Mouse (Mus musculus): Measurements from ENCODE around the gene Ak9. TPM values are rescaled to one million over a fixed set of nuclear protein-coding genes. Genes with fewer than 3 reads are reported as not detected.
"Not testable (repeated sequence)": the region's sequence is repeated elsewhere in the genome, so short reads cannot be mapped to it uniquely, and the experiment has no call there.

Gene Ak9
- polyA plus RNA-seq, 1 experiment from 2014 or later, result 0.17 TPM

DNA sequence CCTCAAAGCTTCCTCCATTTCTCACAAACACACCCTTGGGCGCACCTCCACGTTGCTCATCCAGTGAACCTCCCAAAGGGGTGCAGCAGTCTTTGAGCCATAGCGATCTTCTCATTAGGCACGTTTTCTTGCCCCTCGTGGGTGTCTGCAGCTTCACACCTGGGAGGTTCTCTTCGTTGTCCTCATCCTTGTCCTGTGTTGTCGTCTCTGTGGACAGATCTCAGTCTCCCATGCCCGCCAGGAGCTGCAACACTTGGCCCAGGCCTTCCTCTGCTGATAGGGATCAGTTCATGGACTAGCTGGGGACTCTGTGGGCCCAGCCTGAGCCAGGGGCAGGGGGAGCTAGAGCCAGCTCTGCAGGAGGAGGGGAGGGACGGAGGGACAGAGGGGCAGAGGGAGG is 61.3 kb downstream of the Ak9 start:
- ATAC-seq, result no peak
- no peak overlapping the region for H3K9ac ChIP-seq (replicated peaks)
- no peak overlapping the region for H3K27ac ChIP-seq
- no peaks in the 10 kb centered on the region for H3K36me3 ChIP-seq
- WGBS, result 89% methylated on average over 9 of the region's 9 CpGs
- no peak overlapping the region for H3K4me3 ChIP-seq (replicated peaks)
- no peaks in the 10 kb centered on the region for H3K27me3 ChIP-seq
- H3K9me3 ChIP-seq, result no peaks in the 10 kb centered on the region
- no peaks in the 10 kb centered on the region for H3K4me1 ChIP-seq (replicated peaks)
- H3K4me2 ChIP-seq (replicated peaks), result no peak overlapping the region

DNA sequence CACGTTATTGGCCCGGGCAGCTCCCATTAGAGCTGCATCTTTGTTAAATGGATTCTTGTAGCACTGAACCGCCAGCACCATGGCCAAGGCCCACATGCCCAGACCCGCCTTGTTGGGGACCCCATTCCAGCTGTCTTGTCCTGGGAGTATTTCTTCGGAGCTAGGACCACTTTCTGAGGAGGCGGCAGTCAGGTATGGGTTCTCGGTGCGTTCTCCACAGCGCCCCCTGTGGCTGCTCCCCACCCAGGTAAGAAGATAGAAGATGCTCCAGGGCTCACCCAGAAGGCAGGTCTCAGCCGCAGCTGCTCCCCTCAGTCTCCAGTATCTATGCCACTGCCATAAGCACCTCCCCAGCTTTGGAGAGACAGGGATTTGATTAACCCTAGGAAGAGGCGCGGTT is 76.7 kb downstream of the Ak9 start:
- Histone ChIP-seq H3K9me3 (no peaks in the 10 kb centered on the region), H3K4me2 (replicated peaks) (no peak overlapping the region), H3K27ac (no peak overlapping the region), H3K4me3 (replicated peaks) (no peak overlapping the region), H3K27me3 (no peaks in the 10 kb centered on the region), H3K9ac (replicated peaks) (no peak overlapping the region), H3K36me3 (no peaks in the 10 kb centered on the region), H3K4me1 (replicated peaks) (no peaks in the 10 kb centered on the region)
- no peak for ATAC-seq
- 77% methylated on average over 12 of the region's 12 CpGs for WGBS

DNA sequence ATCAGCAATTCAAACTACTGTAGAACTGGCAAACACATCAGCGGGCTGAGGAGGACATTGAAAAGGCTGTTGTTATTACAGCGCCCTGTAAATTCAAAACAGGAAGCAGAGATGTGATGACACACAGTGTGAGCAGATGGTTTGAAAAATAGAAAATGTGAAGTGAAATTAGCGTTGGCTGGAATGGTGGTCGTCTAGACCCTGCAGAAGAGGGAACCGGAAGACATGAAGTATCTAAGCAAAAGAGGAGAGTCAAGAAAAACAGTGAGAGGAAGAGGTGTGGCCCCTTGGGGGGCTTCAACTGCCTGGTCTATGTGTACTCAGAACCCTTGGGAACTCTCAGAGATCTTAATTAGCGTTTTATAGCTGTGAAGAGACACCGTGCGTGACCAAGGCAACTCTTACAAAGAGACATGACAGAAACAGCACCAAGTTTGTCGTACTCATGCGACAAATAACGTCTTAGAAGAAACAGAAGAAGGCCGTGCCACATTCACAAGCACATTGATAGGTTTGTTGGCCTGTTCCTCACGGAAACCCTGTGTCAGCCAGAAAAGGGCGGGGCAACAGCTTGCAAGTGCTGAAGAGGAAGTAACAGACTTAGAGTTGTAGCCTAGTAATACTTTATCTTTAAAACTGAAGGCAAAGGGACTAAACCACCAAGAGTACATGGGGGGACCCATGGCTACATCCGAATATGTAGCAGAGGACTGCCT is 81.9 kb downstream of the Ak9 start:
- no peak for ATAC-seq
- Histone ChIP-seq H3K4me3 (replicated peaks) (no peak overlapping the region), H3K27me3 (no peaks in the 10 kb centered on the region), H3K9ac (replicated peaks) (no peak overlapping the region), H3K27ac (no peak overlapping the region), H3K4me1 (replicated peaks) (no peaks in the 10 kb centered on the region), H3K36me3 (no peaks in the 10 kb centered on the region), H3K9me3 (no peaks in the 10 kb centered on the region), H3K4me2 (replicated peaks) (no peak overlapping the region)
- 84% methylated on average over 15 of the region's 15 CpGs for WGBS

DNA sequence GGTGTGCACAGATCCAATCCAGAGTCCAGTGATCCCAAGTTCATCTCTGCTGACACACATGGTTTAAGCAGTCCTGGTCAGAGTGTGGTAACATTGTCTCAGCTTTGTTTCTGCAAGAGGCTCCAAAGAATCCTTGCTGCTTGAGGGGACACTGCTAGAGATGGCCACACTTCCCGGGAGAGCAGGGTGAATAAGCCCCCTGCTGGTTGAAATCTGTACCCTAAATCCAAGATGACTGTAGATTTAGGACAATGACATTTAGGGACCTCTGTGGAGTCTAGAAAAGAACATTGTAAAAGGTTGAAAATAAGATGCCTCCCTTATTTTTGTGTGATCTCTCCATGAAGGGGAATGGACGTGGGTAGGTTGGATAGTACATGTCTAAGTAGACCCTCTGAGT is 89.8 kb downstream of the Ak9 start:
- Histone ChIP-seq H3K36me3 (no peaks in the 10 kb centered on the region), H3K4me1 (replicated peaks) (no peaks in the 10 kb centered on the region), H3K4me2 (replicated peaks) (no peak overlapping the region), H3K9ac (replicated peaks) (no peak overlapping the region), H3K27me3 (no peaks in the 10 kb centered on the region), H3K9me3 (no peaks in the 10 kb centered on the region), H3K27ac (no peak overlapping the region), H3K4me3 (replicated peaks) (no peak overlapping the region)
- ATAC-seq, result no peak
- WGBS, result 56% methylated on average over 2 of the region's 2 CpGs

DNA sequence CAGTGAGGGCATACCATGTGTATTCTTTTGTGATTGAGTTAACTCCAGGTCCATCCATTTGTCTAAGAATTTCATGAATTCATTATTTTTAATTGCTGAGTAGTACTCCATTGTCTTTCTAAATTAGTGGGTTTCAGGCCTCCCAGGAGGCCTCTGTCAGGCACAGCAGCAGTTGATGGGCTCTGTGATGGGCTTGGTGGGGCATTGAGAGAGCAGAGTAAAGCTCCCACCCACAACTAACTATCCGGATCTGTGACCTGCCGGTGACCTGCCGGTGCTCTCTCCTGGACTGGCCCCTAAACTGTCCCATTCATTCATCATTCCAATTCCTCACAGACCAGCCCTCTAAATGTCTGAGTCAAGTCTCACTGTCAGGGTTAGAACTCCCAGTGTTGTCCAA is 97.3 kb downstream of the Ak9 start:
- WGBS, result 92% methylated on average over 3 of the region's 3 CpGs
- no peaks in the 10 kb centered on the region for H3K9me3 ChIP-seq
- no peak for ATAC-seq
- H3K27me3 ChIP-seq, result no peaks in the 10 kb centered on the region
- H3K9ac ChIP-seq (replicated peaks), result no peak overlapping the region
- H3K4me3 ChIP-seq (replicated peaks), result no peak overlapping the region
- no peaks in the 10 kb centered on the region for H3K36me3 ChIP-seq
- H3K4me1 ChIP-seq (replicated peaks), result no peaks in the 10 kb centered on the region
- H3K4me2 ChIP-seq (replicated peaks), result no peak overlapping the region
- H3K27ac ChIP-seq, result no peak overlapping the region

DNA sequence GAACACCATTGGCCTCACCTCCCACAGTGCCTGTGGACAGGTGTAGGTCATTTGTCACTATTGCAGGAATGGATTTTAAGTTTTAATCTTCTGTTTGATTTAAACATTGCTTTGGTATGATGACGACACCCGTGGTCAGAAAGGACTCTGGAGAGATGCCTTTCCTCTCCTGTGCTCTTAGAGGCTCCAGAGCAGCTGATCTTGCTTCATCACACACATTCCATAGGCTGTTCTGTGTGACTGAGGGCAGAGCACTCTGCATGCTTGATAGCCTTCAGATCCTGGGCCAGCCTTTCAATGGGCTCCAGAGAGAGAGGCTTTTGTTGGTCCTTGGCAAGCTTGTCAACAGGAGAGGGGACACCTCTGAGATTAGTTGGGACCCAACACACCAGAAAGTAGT is 99.6 kb downstream of the Ak9 start:
- no peak for ATAC-seq
- H3K9ac ChIP-seq (replicated peaks), result no peak overlapping the region

DNA sequence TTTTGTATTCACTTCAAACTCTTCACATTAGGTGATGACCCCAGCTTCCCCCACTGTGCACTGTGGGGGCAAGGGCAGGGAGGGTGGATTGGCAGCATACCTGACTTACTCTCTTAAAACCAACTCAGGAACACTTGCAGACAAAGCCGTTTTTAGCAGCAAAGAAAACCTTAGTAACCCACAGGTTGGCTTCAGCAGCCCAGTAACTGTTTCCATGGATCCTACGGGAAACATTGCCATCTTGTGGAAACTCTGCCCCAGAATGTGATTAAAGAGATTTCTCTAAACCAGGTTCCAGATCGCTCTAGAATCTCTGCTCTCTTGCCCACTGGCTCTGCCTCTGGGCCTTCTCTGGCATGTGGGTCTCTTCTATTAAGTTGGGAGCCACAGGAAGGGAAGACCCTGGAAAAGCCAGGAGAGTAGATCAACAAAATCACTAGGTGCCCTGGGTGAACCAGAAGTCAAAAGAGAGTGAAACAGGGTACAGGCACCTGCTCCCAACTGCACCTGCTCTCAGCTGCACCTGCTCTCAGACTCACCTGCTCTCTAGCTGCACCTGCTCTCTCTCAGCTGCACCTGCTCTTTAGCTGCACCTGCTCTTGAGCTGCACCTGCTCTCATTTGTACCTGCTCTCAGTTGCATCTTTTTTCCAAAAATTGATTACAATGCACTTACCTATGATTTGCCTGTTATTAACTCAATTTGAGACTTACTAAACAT is 100.3 kb downstream of the Ak9 start:
- no peaks in the 10 kb centered on the region for H3K9me3 ChIP-seq
- no peaks in the 10 kb centered on the region for H3K27me3 ChIP-seq
- no peak overlapping the region for H3K9ac ChIP-seq (replicated peaks)
- no peak overlapping the region for H3K4me3 ChIP-seq (replicated peaks)
- H3K4me1 ChIP-seq (replicated peaks), result no peaks in the 10 kb centered on the region
- H3K4me2 ChIP-seq (replicated peaks), result no peak overlapping the region
- ATAC-seq, result no peak
- no peaks in the 10 kb centered on the region for H3K36me3 ChIP-seq
- no peak overlapping the region for H3K27ac ChIP-seq
- WGBS, result 54% methylated on average over 3 of the region's 3 CpGs

More for the DNA sequence above, 99.6 kb downstream of the Ak9 start:
- Histone ChIP-seq H3K9me3 (no peaks in the 10 kb centered on the region), H3K4me2 (replicated peaks) (no peak overlapping the region), H3K27ac (no peak overlapping the region), H3K4me3 (replicated peaks) (no peak overlapping the region), H3K27me3 (no peaks in the 10 kb centered on the region), H3K4me1 (replicated peaks) (no peaks in the 10 kb centered on the region), H3K36me3 (no peaks in the 10 kb centered on the region)
- WGBS, result 67% methylated on average over 2 of the region's 2 CpGs

DNA sequence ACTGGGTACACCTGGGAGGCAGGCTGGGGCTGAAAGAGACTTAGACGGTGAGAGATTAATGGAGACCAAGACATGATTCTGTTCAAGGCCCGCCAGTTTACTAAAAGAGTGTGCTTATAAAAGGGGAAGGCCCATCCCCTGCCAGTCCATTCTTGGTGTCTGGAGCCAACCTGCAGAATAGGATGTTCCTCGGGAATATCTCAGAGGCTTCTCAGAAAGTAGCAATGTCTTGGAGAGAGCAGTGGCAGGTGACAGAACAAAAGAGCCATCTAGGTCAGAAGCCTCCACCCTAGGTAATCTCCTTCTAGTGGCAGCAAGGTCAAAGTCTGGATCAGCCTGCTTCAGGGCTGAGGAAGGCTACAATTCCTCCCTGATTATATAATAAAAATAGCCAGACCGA is 106.4 kb downstream of the Ak9 start:
- not testable (repeated sequence) for H3K27me3 ChIP-seq, ATAC-seq

DNA sequence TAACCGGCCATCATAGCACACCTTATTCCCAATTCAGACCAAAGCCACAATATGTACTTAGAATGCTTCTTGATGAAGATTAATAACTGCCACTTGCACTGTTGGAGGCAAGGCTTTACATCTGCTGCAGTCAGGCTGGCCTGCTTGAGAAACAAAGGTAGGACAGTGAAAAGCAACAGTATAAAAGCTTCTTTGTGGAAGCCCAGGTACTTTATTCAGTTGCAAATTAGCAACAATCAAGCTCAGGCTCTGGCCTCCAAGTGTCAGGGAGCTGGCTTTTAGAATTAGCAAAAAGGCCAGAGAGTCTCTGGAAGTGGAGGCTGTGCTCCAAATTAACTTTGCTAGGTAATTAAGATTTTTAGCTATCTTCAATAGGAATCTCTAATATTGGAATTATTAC is 107.0 kb downstream of the Ak9 start:
- not testable (repeated sequence) for H3K9ac ChIP-seq (replicated peaks); H3K27me3 ChIP-seq; H3K4me3 ChIP-seq (replicated peaks); H3K4me2 ChIP-seq (replicated peaks); H3K36me3 ChIP-seq; ATAC-seq; H3K27ac ChIP-seq; H3K4me1 ChIP-seq (replicated peaks)
- WGBS, result 97% methylated on average over 1 of the region's 1 CpGs
- peaks cover 19% of the 10 kb centered on the region for H3K9me3 ChIP-seq

More for the DNA sequence above, 106.4 kb downstream of the Ak9 start:
- not testable (repeated sequence) for H3K4me1 ChIP-seq (replicated peaks); H3K36me3 ChIP-seq; H3K4me3 ChIP-seq (replicated peaks); H3K9ac ChIP-seq (replicated peaks); H3K4me2 ChIP-seq (replicated peaks); H3K27ac ChIP-seq
- peaks cover 12% of the 10 kb centered on the region; the same call in 1 of the 2 replicates for H3K9me3 ChIP-seq
- 94% methylated on average over 4 of the region's 4 CpGs for WGBS

DNA sequence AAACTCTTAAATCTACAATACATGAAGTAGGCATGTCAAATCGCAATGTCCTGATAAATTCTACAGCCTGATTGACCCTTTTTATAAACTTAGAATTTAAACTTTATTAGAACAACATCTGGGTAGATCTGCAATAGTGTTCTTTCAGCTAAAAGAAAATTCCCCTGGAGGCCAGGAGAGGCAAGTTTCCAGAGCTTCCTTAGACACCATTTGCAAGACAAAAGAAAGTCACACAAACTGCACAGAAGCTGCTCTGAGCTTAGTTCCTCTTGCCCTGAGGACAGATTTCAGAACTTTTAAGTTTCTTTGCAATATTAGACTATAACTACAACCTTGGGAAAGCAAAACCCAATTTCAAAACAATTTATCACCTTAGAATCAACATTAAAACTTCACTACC is 109.7 kb downstream of the Ak9 start:
- H3K9me3 ChIP-seq, result peaks cover 21% of the 10 kb centered on the region
- H3K4me3 ChIP-seq (replicated peaks); ATAC-seq; H3K4me1 ChIP-seq (replicated peaks); H3K4me2 ChIP-seq (replicated peaks); H3K9ac ChIP-seq (replicated peaks); H3K27me3 ChIP-seq; H3K36me3 ChIP-seq; H3K27ac ChIP-seq: not testable (repeated sequence)
- 89% methylated on average over 1 of the region's 1 CpGs for WGBS

DNA sequence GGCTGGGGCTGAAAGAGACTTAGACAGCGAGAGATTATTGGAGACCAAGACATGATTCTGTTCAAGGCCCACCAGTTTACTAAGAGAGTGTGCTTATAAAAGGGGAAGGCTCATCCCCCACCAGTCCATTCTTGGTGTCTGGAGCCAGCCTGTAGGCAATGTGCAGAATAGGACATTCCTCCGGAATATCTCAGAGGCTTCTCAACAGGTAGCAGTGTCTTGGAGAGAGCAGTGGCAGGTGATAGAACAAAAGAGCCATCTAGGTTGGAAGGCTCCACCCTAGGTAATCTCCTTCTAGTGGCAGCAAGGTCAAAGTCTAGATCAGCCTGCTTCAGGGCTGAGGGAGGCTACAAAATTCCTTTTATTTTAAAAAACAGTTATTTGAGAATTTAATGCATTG is 111.6 kb downstream of the Ak9 start:
- H3K4me2 ChIP-seq (replicated peaks); H3K36me3 ChIP-seq; H3K27ac ChIP-seq; H3K4me3 ChIP-seq (replicated peaks); H3K9ac ChIP-seq (replicated peaks); H3K27me3 ChIP-seq; ATAC-seq; H3K4me1 ChIP-seq (replicated peaks): not testable (repeated sequence)
- peaks cover 15% of the 10 kb centered on the region for H3K9me3 ChIP-seq
- WGBS, result 85% methylated on average over 2 of the region's 2 CpGs

DNA sequence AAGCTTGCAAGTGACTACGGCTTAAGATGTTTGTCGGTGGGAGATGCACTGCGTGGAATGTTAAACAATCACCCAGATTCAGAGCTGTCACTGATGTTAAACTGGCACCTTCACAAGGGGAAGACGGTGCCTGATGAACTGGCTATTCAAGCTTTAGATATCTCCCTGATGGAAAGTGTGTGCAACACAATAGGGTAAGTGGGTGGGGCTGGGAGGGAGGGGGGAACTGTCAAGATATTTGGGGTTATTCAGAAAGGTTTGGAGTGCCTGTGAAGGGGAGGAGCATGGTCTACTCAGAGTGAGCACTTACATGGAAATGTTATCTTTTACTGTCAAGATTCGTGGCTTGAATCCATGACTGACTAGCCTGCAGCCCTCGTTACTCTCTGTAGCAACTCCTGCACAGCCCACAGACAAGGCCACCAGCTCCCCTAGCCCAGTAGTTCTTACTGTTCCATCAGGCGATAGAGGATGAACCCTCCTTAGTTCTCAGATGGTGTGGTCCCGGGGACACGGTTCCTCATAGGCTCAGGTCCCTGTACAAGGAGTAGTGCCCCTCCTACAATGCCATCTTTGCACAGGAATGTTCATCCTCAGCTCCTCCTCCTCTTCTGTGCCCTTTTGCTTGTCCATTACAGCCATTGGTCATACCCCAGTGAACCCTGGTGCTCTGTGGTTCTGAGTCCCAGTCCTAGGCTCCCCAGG is 116.9 kb downstream of the Ak9 start:
- no peaks in the 10 kb centered on the region for H3K27me3 ChIP-seq
- H3K36me3 ChIP-seq, result no peaks in the 10 kb centered on the region
- H3K27ac ChIP-seq, result no peak overlapping the region
- H3K9ac ChIP-seq (replicated peaks), result no peak overlapping the region
- no peaks in the 10 kb centered on the region for H3K4me1 ChIP-seq (replicated peaks)
- no peak overlapping the region for H3K4me3 ChIP-seq (replicated peaks)
- WGBS, result 80% methylated on average over 9 of the region's 9 CpGs
- peaks cover 4% of the 10 kb centered on the region for H3K9me3 ChIP-seq
- H3K4me2 ChIP-seq (replicated peaks), result no peak overlapping the region
- ATAC-seq, result no peak

Data from midbrain, embryonic 13.5 days (tissue).